Comparison of ENCODE assay signal across 8 mouse cellular contexts in the genomic region with DNA sequence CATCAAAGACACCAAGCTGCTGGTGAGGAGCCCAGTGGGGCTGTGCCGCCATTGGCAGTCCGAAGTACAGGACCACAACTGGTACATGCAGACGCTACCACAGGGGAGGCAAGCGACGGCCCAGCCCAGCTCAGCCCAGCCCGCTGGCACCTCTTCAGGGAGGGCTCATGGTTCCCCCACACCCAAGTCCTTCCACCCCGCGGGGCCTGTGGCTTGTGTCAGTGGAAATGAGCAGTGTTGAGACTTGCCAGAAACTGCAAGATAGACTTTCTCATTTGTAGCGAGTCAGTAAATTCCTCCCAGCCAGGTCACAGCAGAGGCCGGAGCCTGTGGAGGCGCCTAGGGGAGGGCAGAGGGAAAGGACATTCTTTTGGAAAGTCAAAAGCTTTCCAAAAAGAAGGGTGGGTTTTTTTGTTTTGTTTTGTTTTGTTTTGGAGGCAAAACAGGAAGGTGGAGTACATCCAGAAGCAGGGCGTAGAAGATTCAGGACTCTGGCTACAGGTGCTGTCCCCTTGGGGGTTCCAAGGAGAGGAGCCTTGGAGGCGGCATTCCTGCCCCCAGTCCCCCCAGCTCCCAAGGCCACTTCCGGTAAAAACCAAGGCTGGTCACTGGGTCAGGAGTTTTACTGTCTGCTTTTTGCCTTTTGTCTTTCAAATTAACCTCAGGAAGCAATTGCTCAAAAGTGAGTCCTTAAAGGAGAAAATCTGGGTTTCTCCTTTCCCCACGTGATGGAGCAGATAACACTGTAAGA. TPM values are rescaled to one million over a fixed set of nuclear protein-coding genes. Genes with fewer than 3 reads are reported as not detected.
A peak's percentile ranks its signal among the peaks of the same experiment; 100 is the strongest.
DNase-seq lines count a peak whose midpoint lies in the region; ATAC-seq lines count a peak whose summit lies in the region.

No protein-coding gene starts in this region.

- intact Hi-C loops in left cerebral cortex, postnatal 36 days (cut with DNase I) = no loop called here

- H3K4me2 ChIP-seq in hindbrain, embryonic 16.5 days (ENCODE audit: low read length) = no peak overlapping the region
- H3K4me2 ChIP-seq in heart, embryonic 13.5 days = no peak overlapping the region

- H3K27ac ChIP-seq in hindbrain, embryonic 16.5 days (ENCODE audit: low read depth, low read length) = 0 out of 2 replicates have a peak overlapping the region, but pooled peaks have one; percentile 10
- H3K27ac ChIP-seq in hindbrain, embryonic 10.5 days = no peak overlapping the region
- H3K27ac ChIP-seq in heart, embryonic 13.5 days (replicated peaks) = peak overlapping the region; percentile 64

- no peak overlapping the region for H3K9ac ChIP-seq in hindbrain, embryonic 16.5 days (ENCODE audit: low read depth, low read length)
- H3K9ac ChIP-seq in heart, embryonic 13.5 days = no peak overlapping the region

- no peak overlapping the region for H3K4me3 ChIP-seq in hindbrain, embryonic 16.5 days (ENCODE audit: low read length)
- H3K4me3 ChIP-seq in hindbrain, embryonic 10.5 days = no peak overlapping the region
- no peak overlapping the region for H3K4me3 ChIP-seq in heart, embryonic 13.5 days

- ATAC-seq in hindbrain, embryonic 16.5 days = no peak
- ATAC-seq in heart, embryonic 13.5 days (ENCODE audit: extremely low read depth, insufficient number of reproducible peaks, low FRiP score, low TSS enrichment) = no peak

- no peaks in the 10 kb centered on the region for H3K9me3 ChIP-seq in hindbrain, embryonic 16.5 days (ENCODE audit: control insufficient read depth, low read length)
- no peaks in the 10 kb centered on the region for H3K9me3 ChIP-seq in hindbrain, embryonic 10.5 days
- H3K9me3 ChIP-seq in heart, embryonic 13.5 days = no peaks in the 10 kb centered on the region

- WGBS in hindbrain, embryonic 16.5 days = 62% methylated on average over 15 of the region's 15 CpGs
- WGBS in hindbrain, embryonic 10.5 days = 72% methylated on average over 15 of the region's 15 CpGs
- 63% methylated on average over 15 of the region's 15 CpGs for WGBS in heart, embryonic 13.5 days

- peaks cover 16% of the 10 kb centered on the region for H3K36me3 ChIP-seq in hindbrain, embryonic 16.5 days (ENCODE audit: control insufficient read depth, insufficient read depth, low read length)
- H3K36me3 ChIP-seq in hindbrain, embryonic 10.5 days = peaks cover 98% of the 10 kb centered on the region
- H3K36me3 ChIP-seq in heart, embryonic 13.5 days = peaks cover 92% of the 10 kb centered on the region

- no peaks in the 10 kb centered on the region for H3K4me1 ChIP-seq in hindbrain, embryonic 16.5 days (ENCODE audit: control insufficient read depth, insufficient read depth, low read depth, low read length)
- peaks cover 22% of the 10 kb centered on the region for H3K4me1 ChIP-seq in hindbrain, embryonic 10.5 days (replicated peaks)
- H3K4me1 ChIP-seq in heart, embryonic 13.5 days = peaks cover 50% of the 10 kb centered on the region

- H3K27me3 ChIP-seq in hindbrain, embryonic 16.5 days (replicated peaks; ENCODE audit: control insufficient read depth, insufficient read depth, low read length) = no peaks in the 10 kb centered on the region
- H3K27me3 ChIP-seq in hindbrain, embryonic 10.5 days (ENCODE audit: insufficient read depth, poor library complexity, severe bottlenecking) = no peaks in the 10 kb centered on the region
- no peaks in the 10 kb centered on the region for H3K27me3 ChIP-seq in heart, embryonic 13.5 days (replicated peaks)

- no peak for DNase-seq in hindbrain, embryonic 10.5 days (ENCODE audit: low spot score)
- DNase-seq in Muller cell, postnatal 12 days (ENCODE audit: inconsistent ontology term) = peak; percentile 86
- DNase-seq in kidney, postnatal 4 days = peak; percentile 42 to 54
- no peak for DNase-seq in ovary, postnatal 14 days (ENCODE audit: low spot score)
- no peak for DNase-seq in thymus, postnatal 14 days
- no peak for DNase-seq in left cerebral cortex, postnatal 36 days (ENCODE audit: low spot score in 2 of 2)

RNA-seq across cellular contexts. Expression of gene Afap1, which starts 55.3 kb away (rescaled TPM):
- 54.8 and 69.4 TPM in 2 replicates for polyA plus RNA-seq in hindbrain, embryonic 16.5 days (2015; fragmentation: Nextera tagmentation; extraction: Ambion mirVana)
- polyA plus RNA-seq in hindbrain, embryonic 10.5 days (2016; fragmentation: Nextera tagmentation; extraction: Ambion mirVana) = 38.6 and 56.5 TPM in 2 replicates
- polyA plus RNA-seq in heart, embryonic 13.5 days (2015; fragmentation: Nextera tagmentation; extraction: Ambion mirVana) = 24.9 and 26.9 TPM in 2 replicates
- 10 to 100 TPM; 27.0 to 30.4 TPM for total RNA-seq in left cerebral cortex, postnatal 36 days (2021)

Comparison
In these comparisons a context has a peak if more than half of its experiments do, and no peak if none do; other contexts are left out.
1. DNase-seq: peak in Muller cell, postnatal 12 days (single experiment) and kidney, postnatal 4 days (2 of 2); none in hindbrain, embryonic 10.5 days (single experiment), ovary, postnatal 14 days (single experiment), thymus, postnatal 14 days (single experiment) and left cerebral cortex, postnatal 36 days (0 of 2).